Mouse (Mus musculus) heart, adult 8-10 months (tissue): Measurements from ENCODE around the gene Rita1. TPM values are rescaled to one million over a fixed set of nuclear protein-coding genes. Genes with fewer than 3 reads are reported as not detected.

ENCODE experiments used
- DNase-seq: peaks from one replicate; pipeline ENCODE4 v3.0.0; 2022; ENCODE audit warnings: low spot score
- total RNA-seq, 4 experiments: library from RNA; stranded (reverse); gene quantifications; 2 replicates each; pipeline ENCODE4 v1.2.4; 2022

Rita1 gene
- total RNA-seq, 4 experiments from 2014 or later = 14.3 to 17.9 (median 15.3) TPM

DNA sequence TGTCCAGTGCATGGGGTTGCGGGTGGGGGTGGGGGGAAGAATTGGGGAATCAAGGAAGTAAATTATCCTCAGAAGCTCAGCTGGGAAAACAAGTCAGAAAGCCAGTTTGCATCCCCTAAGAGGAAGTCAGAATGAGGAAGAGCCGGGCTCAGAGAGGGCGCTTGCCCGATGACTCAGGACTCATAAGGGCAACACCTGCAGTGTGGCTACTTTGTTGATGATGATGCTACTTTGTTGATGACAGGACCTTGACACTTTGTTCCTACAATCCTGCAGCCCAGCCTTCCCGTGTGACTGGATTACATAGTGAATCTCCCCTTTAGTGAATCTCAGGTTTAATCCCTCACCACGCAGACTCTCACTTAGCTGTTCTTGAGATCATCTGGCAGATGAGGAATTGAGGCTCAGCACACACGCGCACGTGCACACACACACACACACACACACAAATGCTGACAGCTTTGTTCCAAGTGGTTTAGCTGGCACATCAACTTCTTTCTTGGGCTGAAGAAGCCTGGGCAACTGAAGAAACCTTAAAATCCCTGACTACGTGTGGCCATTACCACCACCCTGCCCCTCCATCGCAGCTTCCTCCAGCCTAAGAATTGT lies 42.0 kb downstream of the Rita1 start:
- DNase-seq = no peak

DNA sequence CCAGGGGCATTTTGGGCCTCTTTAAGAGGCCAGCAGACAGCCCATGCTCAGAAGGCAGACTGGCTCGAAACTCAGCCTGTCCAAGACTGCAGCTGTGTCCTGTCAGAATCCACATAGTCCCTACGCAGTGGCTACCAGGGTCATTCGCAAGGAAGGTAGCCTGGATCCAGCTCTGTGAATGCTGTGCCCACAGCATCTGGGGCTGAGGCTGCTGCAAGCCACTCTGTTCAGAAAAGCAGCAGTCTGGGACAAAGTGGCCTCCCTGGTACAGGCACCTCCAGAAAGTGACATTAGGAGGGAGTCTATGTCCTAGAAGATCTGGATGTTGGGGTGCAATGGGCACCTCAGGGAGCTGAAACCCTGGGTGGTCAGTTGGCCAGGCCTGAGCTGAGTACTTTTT lies 42.6 kb downstream of the Rita1 start:
- no peak for DNase-seq

DNA sequence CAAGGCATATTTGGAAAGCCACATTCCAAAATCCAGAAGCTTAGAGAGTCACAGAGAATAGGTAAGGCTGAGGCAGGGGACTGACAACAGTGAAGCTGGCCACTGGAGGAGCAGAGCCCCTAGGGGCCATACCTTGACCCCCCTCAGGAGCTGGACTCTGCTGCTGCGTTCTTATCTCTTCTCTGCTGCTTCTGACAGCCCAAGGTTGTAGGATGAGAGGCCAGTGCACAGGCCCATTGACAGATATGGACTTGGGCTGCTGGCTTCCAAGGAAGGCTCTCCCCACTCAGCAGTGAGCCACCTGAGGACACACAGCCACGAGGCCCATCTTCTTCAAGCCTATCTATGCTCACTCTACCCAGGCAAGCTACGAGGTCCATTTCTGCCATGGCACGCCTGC lies 43.4 kb downstream of the Rita1 start:
- DNase-seq = no peak

DNA sequence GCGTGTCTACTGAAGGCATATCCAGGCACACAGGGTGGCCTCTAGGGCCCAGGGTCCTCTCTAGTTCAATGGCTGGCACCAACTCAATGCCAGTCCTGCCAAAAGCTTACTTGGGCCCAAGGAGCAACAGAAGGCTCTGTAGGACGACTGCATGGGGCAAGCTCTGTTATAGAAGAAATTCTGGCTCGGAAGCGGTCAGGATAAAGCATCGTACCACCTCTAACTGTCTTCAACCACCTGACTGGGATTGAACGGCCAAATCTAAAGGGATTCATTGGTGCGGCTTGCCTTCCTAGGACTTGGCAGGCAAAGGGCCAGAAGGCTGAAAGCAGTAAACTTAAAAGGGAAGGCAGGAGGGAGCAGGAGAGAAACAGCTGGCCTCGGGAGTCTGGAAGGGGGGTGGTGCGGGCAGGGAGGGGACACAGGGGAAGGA lies 44.0 kb downstream of the Rita1 start:
- DNase-seq = no peak

DNA sequence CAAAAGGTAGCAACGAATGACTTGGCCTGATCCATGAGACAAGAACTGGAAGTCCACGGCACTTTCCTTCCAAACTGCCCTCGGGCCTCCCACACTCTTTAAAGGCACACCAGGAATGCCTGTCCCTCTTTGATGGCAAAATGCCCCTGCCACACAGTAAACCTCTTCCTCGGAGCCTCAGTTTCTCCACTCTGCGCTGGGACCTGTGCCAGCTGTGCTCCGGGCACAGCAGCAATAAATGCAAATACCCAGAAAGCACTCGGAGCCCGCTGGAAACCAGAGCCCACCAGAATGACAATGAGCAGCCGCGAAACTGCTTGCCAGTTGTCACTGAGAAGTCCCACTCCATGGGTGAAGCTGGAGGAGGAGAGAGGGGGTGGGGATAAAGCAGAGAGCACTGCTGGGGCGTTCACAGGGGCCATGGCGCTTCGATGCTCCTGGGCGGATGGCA lies 44.6 kb downstream of the Rita1 start:
- no peak for DNase-seq

DNA sequence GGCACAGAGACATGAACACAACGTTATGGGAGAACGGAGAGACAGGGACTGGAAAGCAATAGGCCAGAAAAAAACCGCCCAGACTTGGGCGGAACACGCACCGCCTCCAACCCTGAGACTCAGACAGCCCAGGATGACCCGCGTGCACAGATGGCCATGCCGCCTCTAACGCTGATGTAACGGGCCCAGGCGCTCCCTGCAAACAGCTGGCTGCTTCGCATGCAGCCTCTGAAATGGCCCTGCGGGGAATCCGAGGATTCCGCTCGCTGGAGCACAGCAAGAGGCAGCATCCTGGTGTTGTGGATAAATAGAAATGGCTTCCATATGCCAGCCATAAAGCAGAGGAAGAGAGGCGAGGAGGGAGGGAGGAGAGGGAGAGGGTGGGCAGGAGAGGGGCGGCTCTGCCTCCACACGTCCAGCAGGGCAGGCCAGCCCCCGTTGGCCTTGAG lies 45.1 kb downstream of the Rita1 start:
- DNase-seq = peak; percentile 63

DNA sequence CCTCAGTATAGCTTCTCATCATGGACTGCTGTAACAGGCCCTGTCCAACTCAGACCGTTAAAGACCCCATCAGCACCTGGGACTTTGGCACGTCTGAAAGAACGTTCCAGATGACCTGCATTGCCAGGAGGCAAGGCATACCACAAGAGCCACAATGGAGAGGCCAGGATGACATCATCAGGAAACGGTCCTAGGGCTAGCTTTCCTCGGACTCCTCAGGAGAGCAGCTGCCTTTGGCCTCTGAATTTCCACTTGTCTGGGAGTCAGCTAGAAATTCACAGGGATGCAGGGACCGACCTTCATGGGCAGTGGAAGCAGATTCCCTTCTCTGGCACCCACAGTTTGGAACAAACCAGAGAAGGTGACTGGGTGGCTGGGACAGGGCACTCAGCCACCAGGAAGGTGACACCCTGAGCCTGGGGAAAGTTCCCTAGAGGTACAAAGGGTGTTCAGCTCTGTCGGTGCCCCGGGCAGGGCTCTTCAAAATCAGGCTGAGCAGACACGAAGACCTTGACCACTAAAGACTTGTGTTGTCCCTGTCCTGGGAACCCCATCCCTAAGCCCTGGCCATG lies 45.6 kb downstream of the Rita1 start:
- peak; percentile 47 for DNase-seq

DNA sequence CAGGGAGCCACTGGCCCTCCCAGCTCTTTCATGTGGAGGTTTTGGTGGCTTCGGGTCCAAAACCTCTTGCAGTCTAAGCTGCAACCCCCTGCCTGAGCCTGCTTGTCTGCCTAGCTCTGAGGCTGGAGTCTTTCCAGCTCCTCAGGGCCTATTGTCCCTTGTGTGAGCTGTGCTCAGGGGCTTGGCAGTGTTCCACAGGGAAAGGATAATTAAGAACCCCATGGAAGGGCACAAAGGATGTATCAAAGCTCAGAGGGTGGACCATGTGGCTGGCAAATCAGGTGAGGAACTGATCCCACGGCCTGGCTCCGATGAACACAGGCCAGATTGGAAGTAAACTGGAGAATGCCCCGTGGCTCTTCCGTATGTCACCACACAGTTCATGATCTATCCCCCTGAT lies 46.3 kb downstream of the Rita1 start:
- peak; percentile 40 for DNase-seq

DNA sequence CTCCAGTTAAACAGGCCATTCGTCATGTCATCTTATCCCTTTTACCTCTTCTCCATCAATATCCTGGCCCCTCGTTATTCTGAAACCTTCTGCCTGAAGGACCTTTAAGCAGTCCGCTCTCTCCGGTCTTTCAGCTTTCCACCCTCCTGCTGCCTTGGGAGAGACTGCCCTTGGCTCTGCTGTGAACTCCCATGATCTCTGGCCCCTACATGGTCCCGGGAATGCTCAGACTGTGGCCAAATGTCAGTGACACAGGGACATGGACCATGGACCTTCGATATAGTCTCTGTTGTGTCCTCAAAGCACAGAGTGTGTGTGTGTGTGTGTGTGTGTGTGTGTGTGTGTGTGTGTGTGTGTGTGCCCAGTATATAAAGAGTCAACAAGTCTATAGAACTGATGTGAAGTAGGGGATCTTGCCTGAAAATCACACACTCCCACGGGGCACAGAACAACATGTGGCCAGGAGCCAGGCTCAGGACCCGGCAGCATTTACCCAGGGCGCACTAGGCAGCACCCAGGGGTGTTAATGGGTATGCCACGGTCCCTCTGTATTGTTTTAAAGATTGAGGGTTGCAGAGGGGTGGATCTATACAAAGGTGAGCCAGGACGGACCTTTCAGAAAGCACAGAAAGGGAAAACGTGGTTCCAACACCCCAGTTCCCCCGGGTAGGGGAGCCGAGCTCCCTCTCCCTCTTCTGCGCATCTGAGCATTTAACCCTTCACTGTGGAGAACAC lies 47.1 kb downstream of the Rita1 start:
- no peak for DNase-seq

DNA sequence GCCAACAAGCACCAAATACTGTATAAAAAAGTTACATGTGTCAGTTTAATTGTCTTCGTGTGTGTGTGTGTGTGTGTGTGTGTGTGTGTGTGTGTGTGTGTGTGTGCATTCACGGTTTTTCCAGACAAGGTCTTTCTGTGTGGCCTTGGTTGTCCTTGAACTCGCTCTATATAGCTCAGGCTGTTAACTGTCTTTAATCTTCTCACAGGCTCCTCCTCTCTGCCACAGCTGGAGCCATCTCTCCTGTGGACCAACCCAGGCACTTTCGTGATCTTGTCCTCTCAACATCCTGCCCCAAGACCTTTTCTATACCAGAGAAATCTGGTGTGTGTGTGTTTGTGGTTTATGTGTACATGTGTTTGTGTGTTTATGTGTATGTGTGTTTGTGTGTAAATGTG lies 48.5 kb downstream of the Rita1 start:
- no peak for DNase-seq

DNA sequence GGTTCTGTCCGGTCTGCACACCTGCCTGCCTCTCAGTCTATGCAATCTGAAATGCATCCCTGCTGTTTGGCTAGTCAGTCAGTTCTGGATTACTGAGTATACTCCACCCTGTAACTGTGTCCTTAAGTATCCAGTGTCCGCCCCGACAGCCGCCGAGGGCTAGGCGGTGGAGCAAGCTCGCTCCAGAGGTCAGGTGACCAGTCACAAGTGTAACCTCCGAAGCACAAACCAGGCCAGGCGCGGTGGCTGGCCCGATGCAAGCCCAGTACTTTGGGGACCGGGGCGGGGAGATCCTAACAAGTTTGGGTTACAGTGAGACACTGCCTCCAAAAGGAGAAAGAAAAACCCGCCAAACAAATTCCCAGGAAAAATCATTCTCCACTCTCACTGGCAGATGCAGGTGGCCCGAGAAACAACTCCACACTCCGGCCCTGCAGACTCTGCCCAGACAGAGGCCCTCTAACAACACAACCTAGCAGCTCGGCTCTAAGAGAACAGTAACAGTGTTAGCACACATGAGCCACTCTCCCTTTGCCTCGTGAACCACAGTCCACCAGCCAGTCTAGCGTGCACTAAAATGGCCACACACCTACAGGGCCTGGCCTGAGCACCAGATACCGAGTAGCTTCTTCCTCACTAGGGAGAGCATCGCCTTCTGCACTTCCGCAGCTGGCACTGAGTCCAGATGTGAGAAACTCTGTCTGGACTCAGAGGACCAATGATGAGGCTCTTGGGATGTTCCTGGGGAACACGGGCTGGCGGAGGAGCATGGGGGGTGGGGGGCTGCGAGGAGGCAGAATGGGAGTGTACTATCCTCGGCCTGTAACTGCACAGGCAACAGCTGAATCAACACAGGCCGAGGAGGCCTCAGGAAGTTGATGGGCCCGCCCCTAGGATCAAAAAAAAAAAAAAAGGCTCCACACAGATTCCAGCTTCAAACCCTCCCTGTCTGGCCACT lies 49.2 kb downstream of the Rita1 start:
- peak; percentile 79 for DNase-seq

DNA sequence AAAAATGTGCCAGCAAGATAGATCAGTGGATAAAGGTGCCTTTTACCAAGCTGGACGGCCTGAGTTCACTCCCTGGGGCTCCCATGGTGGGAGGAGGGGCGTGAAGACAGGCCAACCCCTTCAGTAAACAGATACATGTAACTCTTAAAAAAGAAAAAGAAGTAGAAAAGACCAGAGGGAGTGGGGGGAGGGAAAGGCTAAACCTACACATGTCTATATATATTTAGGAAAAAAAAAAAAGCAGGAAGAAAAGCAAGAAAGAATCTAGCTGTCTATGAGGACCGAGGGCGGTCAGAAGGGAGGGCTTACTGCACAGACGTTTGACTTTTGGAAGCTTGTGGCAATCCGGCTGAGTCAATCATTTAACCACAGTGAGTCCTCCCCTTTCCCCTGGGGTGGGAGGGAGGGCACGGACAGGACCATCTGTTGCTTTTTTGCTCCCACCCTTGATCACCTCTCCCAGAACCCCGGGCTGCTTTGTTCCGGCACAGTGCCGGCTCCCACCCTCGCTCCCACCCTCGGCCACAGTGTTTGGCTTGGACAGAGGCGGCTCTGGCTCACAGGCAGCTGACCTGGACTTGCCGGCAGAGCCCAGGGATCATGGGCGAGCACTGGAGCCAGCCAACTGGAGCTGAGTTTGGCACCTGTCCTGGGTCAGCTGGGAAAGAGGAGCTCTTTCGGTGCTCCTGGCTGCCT lies 51.6 kb downstream of the Rita1 start:
- DNase-seq = peak; percentile 81

DNA sequence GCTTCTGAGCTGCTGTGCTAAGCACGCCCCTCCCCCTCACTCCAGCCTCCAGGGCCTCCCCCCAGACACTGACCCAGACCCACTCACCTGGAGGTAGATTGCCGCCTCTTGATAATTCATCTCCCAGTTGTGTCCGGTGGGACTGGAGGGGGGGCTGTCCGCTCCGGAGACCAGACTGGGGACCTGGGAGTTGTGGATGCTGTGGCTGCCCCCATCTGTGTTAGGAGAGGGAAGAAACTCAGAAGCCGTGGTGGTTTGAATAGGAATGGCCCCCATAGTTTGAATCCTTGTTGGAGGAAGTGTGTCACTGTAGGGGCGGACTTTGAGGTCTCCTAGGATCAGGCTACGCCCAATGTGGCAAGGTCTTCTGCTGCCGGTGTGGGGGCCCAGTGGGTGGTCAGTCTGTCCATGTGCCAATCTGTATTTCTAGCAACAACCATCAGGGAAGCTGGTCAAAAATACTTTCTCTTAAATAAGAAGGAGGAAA lies 52.2 kb downstream of the Rita1 start:
- DNase-seq = no peak

DNA sequence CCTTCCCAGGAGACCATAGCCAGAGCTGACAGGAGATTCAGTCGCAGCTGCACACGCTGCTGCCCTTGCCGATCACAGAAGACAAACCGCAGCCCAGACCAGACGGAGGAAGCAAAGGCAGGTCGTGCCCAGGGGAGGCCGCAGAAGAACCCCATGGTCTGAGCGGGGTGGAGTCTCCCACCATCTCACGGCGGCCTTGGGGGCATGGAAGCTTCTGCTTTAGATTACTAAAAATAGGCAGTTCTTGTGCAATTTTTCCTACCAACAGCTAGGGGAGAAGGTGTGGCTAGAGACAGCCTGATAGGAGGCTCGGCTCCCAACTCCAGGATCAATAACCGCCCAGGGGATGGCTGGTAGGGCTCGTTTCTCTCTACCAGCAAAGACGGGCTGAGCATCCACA lies 53.6 kb downstream of the Rita1 start:
- DNase-seq = no peak

DNA sequence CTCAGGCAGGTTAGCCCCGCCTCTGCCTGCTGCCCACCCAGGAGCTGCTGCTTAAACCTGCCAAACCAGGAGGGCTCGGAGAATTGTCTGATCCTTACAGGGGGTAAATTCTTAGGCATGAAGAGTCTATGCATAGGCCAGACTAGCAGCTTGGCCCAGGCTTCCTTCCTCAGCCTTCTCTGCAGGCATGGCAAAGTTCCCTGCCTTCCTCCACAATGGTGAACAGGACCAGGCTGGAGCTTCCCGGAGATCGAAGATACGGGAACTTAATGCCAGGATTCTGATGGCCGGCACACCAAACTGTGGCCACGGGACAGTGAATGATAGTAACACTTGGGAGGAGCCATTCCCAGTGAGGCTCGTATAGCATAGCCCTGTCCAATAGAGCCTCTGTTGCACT lies 54.3 kb downstream of the Rita1 start:
- no peak for DNase-seq

DNA sequence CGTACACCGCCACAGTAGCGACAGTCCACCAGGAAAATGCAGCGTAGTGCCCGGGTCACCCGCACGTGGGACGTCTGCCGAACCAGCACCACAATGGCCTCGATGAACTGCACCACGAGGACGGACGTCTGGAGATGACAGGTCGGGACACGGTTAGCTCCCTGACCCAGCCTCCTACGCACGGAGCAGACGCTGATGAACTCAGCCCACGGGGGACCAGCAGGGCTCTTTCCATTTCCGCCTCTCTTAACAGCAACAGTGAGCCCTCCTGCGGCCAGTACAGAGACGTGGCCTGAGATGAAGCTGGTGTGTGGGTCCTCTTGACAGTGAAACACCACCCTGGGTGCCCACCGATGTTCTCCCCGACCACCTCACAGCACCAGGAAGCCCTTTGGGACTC lies 56.5 kb downstream of the Rita1 start:
- no peak for DNase-seq

DNA sequence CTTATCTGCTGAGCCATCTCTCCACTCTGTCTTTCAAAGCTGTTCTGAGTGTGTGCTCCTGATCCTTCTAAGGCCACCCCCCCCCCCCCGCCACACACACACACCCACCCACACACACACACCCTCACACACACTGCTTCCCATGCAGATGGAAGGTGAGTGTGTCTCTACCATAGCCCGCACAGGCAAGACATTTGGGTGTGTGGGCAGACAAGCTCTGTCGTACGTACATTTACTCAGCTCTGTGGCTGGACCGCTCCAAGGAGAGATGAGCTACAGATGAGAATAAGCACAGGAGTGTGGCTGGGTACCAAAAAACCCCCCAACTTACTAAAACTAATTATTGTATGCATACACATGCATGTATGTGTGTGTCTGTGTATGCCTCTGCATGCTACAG lies 61.7 kb downstream of the Rita1 start:
- no peak for DNase-seq

DNA sequence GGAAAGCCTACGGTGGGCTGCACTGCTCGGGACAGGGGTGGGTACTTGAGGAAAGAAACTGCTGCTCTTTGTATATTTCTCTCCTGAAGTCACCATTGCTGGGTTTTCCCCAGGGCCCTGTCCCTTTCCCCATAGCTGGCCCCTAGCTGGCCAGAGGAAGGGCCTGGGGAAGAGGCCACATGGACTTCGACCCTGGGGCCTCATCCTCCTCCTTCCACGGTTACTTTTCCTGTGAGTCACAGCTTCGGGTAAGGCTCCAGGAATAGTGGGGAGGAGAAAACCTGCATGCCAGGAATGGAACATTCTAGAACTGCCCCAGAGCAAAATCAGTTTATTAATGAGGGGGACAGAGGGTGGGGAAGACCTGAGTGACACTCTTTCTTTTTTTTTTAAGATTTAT lies 62.3 kb downstream of the Rita1 start:
- DNase-seq = no peak

DNA sequence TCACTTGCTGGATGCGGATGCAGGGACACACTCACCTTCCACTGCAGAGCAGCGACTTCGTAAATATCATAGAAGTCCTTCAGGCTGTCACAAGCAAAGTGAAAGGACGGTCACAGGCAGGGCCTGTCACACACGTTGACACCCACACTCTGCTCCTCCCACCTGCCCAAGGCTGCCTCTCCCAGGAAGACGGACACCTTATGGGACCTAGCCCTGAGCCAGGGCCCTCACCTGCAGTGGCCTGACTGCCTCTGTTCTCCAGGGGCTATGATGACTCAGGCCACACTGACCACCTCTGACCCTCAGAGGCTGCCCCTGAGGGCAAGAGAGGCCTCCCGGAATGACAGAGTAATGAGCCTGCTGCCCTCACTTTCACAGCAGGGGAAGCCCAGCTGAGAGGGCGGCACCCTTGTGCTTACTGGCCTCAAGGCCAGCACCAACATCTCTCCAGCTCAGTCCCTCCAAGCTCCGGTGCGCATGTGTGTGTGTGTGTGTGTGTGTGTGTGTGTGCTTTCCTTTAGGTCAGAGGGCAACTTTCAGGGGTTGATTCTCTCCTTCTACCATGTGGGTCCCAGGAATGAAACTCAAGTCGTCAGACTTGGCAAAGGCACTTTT lies 64.0 kb downstream of the Rita1 start:
- no peak for DNase-seq
